Mouse (Mus musculus) thymus, postnatal 0 days (tissue): Measurements from ENCODE around the gene Plcb4. TPM values are rescaled to one million over a fixed set of nuclear protein-coding genes. Genes with fewer than 3 reads are reported as not detected.
"Not testable (repeated sequence)": the region's sequence is repeated elsewhere in the genome, so short reads cannot be mapped to it uniquely, and the experiment has no call there.

Source experiments
- DNase-seq: peaks from one replicate; pipeline ENCODE4 v3.0.0-alpha.2; 2015; ENCODE audit warnings: low spot score
- polyA plus RNA-seq: library from polyadenylated mRNA; unstranded; fragments of >200 nt; fragmentation: Nextera tagmentation; extraction: Ambion mirVana; gene quantifications from 2 replicates; pipeline ENCODE4 v1.2.1, GENCODE M21; 2015

Plcb4 gene
- polyA plus RNA-seq, 1 experiment from 2014 or later: 7.2 TPM

- DNase-seq: no peak
These were observed 14.8 kb downstream of the Plcb4 start for GRCm38 (mm10) chr2:135673649-135674048.

- DNase-seq: no peak
These were observed 16.5 kb downstream of the Plcb4 start for GRCm38 (mm10) chr2:135675284-135675683.

DNA sequence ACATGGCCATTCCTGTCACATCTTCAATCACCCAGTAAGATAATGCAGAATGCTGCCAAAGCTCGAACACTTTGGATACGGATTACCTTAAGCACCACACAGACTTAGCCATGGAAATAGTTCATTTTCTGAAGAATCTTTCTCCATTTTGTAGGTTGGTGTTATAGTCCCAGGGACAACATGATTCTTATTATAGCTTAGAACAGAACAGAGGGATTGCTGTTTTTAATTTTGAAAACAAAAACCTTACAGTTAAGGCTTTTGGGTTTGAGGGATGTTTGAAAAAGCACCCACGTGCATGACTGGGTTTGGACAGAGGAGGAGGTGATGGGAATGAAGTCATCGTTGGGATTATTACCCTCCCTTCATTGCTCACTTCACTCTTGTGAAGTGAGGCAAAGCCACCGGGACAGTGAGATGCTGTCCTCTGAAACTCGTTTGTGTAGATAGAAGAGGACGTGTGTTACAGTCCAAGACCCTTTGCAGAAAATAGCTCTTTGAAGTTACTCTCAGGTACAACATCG lies 18.2 kb downstream of the Plcb4 start:
- DNase-seq: no peak

GRCm38 (mm10) chr2:135677601-135678000 lies 18.8 kb downstream of the Plcb4 start:
- no peak for DNase-seq

DNA sequence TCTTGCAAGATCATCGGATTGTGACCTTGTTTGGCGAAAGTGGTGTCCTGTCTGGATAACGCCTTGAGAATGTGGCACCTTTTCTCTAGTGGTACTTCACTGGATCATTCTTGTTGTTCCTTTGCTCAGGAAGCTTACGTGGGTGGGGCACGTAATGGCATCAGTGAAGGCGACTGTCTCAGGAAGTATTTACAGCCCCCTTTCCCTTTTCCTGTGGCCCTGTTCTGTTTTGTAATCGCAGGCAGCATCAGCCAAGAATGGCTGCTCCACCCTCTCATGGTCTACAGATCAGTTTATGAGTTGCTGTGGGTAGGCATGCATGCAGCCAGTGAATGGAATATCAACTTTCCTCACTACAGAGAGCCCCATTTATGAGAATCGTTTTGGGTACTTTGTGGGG lies 21.2 kb downstream of the Plcb4 start:
- DNase-seq: no peak

- DNase-seq: no peak
These were observed 21.8 kb downstream of the Plcb4 start for GRCm38 (mm10) chr2:135680406-135681134.

DNA sequence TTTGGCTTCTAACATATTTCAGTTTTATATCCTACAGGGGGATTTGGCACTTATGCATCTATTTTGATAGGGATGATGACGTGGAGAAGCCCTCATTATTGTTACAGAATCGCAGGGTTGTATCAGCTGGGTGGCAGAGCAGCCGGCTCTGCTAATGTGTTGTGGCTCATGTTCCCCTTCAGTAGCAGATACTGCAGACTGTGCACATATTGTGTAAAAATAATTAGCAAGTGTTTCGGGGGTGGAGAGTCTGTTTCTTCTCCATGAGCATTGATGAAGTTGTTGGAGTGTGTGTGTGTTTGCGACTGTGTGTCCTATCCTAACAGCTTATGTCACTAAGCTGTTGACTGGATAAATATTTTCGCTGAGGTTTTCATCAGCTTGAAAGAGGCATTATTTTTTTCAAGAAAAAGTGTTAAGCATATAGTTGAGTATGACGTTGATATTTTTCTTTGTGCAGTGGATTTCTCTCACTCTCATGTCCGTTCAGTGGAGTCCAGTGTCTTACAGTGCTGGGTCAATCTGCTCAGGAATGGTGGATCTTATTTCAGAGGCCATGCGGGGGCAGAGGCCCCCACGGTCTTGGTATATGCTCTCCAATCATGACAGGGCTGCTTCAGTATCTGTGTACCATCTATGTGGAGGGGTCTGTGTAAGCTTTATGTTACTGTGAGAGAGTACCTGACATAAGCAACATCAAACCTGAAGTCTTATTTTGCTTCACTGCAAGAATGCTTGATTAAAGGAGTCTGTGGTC lies 25.1 kb downstream of the Plcb4 start:
- no peak for DNase-seq

DNA sequence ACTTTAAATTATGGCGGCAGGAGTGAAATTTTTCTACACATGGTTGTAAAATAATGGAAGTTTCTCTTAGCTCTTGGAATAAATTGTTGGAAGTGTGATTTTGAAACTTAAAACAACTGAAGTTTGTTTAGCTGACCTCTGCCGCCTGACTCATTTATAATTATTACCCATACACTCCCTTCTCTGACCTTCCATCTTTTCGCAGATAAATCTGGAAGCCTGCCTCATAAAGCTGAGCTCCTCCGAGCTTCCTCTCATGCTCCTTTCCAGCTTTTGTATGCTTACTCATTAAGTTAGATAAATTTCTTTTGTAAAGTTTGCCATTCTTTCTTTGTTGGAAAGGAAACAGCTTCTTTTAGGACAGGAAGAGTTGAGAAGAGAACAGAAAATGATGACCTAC lies 27.9 kb downstream of the Plcb4 start:
- no peak for DNase-seq

GRCm38 (mm10) chr2:135687585-135687984 lies 28.8 kb downstream of the Plcb4 start:
- no peak for DNase-seq

DNA sequence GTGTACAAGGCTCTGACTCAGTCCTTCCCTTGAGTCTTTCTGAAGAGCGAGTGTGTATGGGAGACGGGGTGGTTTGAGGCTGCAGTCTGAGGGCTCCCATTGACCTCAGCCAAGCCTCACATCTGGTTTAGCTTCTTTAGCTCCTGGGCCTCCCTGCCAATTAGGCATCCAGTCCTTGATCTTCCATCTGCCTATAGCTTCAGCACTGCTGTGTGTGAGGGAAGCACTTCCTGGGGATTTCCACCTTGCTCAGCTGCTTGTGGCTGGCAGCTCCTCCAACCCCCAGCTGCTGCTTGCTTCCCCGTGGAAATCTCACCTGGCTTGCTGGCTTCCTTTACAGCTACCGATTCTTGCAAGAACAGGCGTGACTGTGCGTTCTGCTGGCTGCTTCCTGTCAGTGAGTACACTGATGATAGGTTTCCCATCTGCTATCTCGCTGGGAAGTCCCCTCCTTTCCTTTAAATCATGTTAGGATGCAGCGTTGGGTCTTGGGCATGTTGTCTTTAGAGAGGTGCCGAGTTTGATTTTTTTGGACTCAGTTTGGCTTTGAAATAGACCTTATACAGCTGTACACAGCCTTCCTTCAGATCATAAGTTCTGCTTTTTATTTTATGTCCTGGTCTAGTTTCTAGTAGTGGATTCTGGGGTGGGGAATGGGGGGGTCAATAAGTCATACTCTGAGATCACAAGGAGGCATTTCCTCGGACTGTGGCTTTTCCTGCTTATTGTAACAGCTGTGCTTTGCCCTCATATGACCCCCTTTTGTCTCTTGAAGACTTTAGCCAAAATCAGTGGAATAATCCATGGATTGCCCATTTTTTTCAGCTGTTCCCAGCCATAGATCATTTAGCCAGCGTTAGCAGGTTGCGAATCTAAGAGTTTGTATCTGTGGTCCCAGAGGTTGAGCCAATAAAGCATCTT lies 34.0 kb downstream of the Plcb4 start:
- DNase-seq: no peak

DNA sequence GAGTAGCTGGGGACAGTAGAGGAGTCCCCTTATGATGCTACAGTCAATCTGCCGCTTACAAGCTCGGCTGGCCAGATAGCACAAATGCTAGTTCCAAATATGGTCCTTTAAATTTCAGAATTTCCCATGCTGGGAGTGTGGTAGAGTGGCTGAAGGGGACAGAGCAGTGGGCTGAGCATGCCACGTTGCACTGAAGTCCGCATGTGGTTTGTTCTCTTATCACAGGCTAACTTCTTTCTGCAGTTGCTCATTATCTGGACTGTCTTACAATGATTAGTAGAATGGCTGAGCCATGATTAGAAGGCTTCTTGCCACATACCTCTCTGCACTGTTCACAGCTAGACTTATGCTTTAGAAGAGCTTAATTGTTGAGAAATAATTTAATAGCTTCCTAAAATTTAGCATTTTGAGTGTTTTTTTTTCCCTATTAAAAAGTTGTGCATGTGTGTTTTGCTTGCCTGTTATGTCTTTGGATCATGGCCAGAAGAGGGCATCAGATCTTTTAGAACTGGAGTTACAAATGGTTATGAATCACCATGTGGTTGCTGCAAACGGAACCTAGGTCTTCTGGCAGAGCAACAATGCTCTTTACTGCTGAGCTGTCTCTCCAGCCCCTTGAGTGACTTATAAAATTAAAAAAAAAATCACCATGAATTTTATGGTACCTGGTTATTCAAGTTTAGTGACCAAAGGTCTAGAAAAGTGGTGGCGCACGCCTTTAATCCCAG lies 42.0 kb downstream of the Plcb4 start:
- DNase-seq: no peak

DNA sequence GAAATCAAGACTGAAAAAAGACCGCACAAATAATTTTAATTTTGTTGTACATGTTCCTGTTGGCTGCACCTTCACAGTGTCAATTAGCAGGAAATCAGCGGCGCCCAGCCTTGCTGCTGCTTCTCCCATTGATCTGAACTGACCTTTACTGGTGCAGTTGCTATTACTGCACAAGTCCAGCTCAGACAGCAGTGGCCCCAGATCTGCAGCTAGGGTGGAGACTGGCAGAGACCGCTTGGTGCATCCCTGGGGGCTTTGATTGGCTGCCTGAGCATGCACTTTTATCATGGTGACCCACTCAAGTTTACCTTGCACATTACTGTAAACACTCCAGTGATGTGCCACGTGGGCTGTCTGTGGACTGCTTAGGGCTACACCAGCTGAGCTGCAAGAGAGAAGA lies 45.9 kb downstream of the Plcb4 start:
- no peak for DNase-seq

DNA sequence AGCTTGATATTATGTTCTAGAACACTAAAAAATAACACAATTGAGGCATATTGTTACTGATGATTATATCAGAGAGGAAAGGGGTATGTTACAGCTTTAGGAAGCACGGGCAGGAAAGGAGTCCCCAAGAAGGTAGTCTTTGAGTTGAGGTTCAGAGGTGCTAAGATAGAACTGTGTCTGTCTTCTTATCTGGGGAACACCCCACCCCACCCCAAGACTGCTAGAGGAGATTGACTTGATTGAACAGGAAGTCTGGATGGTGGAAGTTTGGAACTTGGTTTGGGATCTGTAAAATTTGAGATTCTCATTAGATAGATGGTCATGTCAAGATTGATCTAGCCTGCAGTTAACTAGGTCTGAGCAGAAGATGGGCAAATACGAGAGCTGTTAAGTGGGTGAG lies 48.5 kb downstream of the Plcb4 start:
- no peak for DNase-seq

DNA sequence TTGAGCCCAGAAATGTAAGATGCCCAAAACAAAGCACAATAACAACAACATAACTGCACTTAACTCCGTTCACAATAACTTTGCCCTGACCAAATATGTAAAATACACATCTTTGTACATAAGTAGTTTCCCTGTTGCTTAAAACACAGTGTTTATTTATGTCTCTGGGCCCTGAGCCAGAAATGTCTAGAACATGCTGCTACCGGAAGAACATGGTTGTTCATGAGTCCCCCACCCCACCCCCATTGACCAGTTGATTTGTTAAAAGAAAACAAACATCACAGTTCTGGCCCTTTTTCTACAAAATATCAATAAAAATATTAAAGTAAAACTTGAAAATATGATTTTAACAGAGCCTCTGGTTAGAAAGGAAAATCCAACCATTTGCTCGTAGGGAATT lies 49.6 kb downstream of the Plcb4 start:
- DNase-seq: no peak

- DNase-seq: no peak
These were observed 50.0 kb downstream of the Plcb4 start for GRCm38 (mm10) chr2:135708796-135709195.

GRCm38 (mm10) chr2:135709736-135710135 lies 50.9 kb downstream of the Plcb4 start:
- not testable (repeated sequence) for DNase-seq

- no peak for DNase-seq
These were observed 52.5 kb downstream of the Plcb4 start for GRCm38 (mm10) chr2:135711049-135711924.

DNA sequence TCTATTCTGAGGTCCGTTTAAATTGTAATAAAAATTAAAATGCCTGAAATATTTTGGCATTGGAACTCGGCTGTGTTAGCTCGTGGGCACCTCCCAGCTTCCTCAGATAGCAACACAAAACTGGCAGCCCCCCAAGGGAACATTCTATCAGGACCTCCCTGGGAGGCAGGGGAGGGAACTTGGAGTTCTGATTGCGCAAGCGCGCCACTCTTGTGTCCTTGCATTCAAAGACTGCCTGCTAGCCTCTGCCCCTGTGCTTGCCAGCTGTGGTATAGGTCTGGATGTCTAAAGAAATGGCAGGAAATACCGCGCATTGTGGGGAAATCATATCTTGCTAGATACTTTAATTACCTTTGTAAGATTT lies 53.1 kb downstream of the Plcb4 start:
- DNase-seq: no peak

- DNase-seq: no peak
These were observed 53.5 kb downstream of the Plcb4 start for GRCm38 (mm10) chr2:135712331-135712730.

- no peak for DNase-seq
These were observed 54.1 kb downstream of the Plcb4 start for GRCm38 (mm10) chr2:135712921-135713320.
